Mouse (Mus musculus) liver, postnatal 0 days (tissue): ENCODE measurements at regions not wholly inside any gene's neighbourhood (a gene's known extent, or its start where the extent isn't known, plus 50 kb on each side); places are given as distances from the start of the nearest gene placed in this dataset.

Experiments used
- CTCF ChIP-seq: sonication (generic); IDR thresholded peaks from 2 replicates; pipeline ENCODE4 v1.5.1; 2016; ENCODE audit warnings: antibody characterized with exemption, low read depth
- EP300 ChIP-seq: IDR thresholded peaks from 2 replicates; pipeline ENCODE4 v1.6.1; 2016; ENCODE audit warnings: antibody characterized with exemption, low read depth, mild to moderate bottlenecking

- TF ChIP-seq EP300 (peak; percentile 70), CTCF (no peak)
These were observed 255.5 kb downstream of the Gm4791 start for GRCm38 (mm10) chr9:47253836-47254657.
